Mouse (Mus musculus): ENCODE results near the gene Krtap5-1. TPM values are rescaled to one million over a fixed set of nuclear protein-coding genes. Genes with fewer than 3 reads are reported as not detected.

Gene Krtap5-1
- not detected for polyA plus RNA-seq (2014; fragmentation: Illumina TruSeq; extraction: RNeasy Lipid Tissue Mini Kit (QIAGEN cat#74804); ENCODE audit: low read depth, low replicate concordance)

DNA sequence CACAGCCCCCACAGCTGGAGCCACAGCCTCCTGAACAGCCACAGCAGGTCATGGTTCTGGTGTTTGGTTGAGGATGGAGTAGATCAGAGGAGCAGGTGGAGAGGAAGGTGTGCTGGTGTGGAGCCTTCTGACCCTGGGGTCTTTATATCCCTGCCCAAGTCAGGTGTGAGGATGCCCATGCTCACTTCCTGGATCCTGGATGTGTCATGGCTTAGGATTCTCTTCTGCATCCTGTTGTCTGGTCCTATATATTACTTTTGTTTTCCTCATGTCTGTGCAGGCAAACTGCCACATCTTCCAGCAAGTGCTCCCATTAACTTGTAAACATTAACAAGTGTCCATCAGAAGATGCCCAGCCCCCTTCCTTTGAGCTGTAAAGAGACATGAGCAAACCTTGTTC lies at the start of gene Krtap5-1:
TSS of gene Krtap5-1 (minus strand) at position 101 of the 400 bp plus-strand sequence.

DNA sequence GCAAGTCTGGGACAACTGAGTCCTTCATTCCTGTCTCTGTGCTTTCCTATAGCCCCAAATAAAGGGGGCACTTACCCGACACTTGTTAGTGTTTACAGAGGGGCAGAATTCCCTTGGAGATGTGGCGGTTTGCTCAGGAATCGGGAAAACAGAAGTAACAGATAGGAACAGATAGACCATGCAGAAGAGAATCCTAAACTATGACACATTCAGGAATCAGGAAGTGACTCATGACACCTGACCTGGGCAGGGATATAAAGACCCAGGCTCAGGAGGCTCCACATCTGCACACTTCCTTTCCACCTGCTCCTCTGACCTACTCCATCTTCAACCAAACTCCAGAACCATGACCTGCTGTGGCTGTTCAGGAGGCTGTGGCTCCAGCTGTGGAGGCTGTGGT lies 6.3 kb upstream of the Krtap5-1 start, which contains the start of gene Krtap5-4:
TSS of gene Krtap5-4 (plus strand) at position 301 of the 400 bp plus-strand sequence.

DNA sequence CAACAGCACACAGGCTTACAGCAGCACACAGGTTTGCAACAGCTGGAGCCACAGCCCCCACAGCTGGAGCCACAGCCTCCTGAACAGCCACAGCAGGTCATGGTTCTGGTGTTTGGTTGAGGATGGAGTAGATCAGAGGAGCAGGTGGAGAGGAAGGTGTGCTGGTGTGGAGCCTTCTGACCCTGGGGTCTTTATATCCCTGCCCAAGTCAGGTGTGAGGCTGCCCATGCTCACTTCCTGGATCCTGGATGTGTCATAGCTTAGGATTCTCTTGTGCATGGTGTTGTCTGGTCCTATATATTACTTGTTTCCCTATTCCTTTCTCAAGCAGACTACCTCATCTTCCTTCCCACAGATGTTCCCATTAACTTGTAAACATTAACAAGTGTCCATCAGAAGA lies 22.7 kb downstream of the Krtap5-1 start, which contains the start of gene Gm4559:
TSS of gene Gm4559 (minus strand) at position 101 of the 400 bp plus-strand sequence.

DNA sequence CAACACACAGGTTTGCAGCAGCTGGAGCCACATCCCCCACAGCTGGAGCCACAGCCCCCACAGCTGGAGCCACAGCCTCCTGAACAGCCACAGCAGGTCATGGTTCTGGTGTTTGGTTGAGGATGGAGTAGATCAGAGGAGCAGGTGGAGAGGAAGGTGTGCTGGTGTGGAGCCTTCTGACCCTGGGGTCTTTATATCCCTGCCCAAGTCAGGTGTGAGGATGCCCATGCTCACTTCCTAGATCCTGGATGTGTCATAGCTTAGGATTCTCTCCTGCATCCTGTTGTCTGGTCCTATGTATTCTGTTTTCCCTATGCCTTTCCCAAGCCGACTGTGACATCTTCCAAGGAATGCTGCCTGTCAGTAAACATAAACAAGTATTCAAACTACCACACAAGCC lies 38.7 kb downstream of the Krtap5-1 start, which contains the start of gene Gm2431:
TSS of gene Gm2431 (minus strand) at position 101 of the 400 bp plus-strand sequence.

Other genes starting within 250 kb of the Krtap5-1 start
- gene Mob2, start 236.1 kb downstream of the Krtap5-1 start, polyA plus RNA-seq (2014; fragmentation: Illumina TruSeq; extraction: RNeasy Lipid Tissue Mini Kit (QIAGEN cat#74804); ENCODE audit: low read depth, low replicate concordance) = 8.6 TPM
- not detected for gene Dusp8, start 201.3 kb downstream of the Krtap5-1 start, polyA plus RNA-seq (2014; fragmentation: Illumina TruSeq; extraction: RNeasy Lipid Tissue Mini Kit (QIAGEN cat#74804); ENCODE audit: low read depth, low replicate concordance)
- not detected for gene Gm45618, start 176.4 kb downstream of the Krtap5-1 start, polyA plus RNA-seq (2014; fragmentation: Illumina TruSeq; extraction: RNeasy Lipid Tissue Mini Kit (QIAGEN cat#74804); ENCODE audit: low read depth, low replicate concordance)
- gene Gm39115, start 161.1 kb downstream of the Krtap5-1 start, polyA plus RNA-seq (2014; fragmentation: Illumina TruSeq; extraction: RNeasy Lipid Tissue Mini Kit (QIAGEN cat#74804); ENCODE audit: low read depth, low replicate concordance) = not detected
- not detected for gene Gm45337, start 152.5 kb downstream of the Krtap5-1 start, polyA plus RNA-seq (2014; fragmentation: Illumina TruSeq; extraction: RNeasy Lipid Tissue Mini Kit (QIAGEN cat#74804); ENCODE audit: low read depth, low replicate concordance)
- gene Gm29735, start 140.0 kb downstream of the Krtap5-1 start, polyA plus RNA-seq (2014; fragmentation: Illumina TruSeq; extraction: RNeasy Lipid Tissue Mini Kit (QIAGEN cat#74804); ENCODE audit: low read depth, low replicate concordance) = not detected
- not detected for gene Gm4553, start 131.4 kb downstream of the Krtap5-1 start, polyA plus RNA-seq (2014; fragmentation: Illumina TruSeq; extraction: RNeasy Lipid Tissue Mini Kit (QIAGEN cat#74804); ENCODE audit: low read depth, low replicate concordance)
- gene Krtap5-2, start 121.1 kb downstream of the Krtap5-1 start, polyA plus RNA-seq (2014; fragmentation: Illumina TruSeq; extraction: RNeasy Lipid Tissue Mini Kit (QIAGEN cat#74804); ENCODE audit: low read depth, low replicate concordance) = not detected
- gene Gm10153, start 106.7 kb downstream of the Krtap5-1 start, polyA plus RNA-seq (2014; fragmentation: Illumina TruSeq; extraction: RNeasy Lipid Tissue Mini Kit (QIAGEN cat#74804); ENCODE audit: low read depth, low replicate concordance) = not detected
- gene Krtap5-3, start 95.8 kb downstream of the Krtap5-1 start, polyA plus RNA-seq (2014; fragmentation: Illumina TruSeq; extraction: RNeasy Lipid Tissue Mini Kit (QIAGEN cat#74804); ENCODE audit: low read depth, low replicate concordance) = not detected
- gene Gm7579, start 85.3 kb downstream of the Krtap5-1 start, polyA plus RNA-seq (2014; fragmentation: Illumina TruSeq; extraction: RNeasy Lipid Tissue Mini Kit (QIAGEN cat#74804); ENCODE audit: low read depth, low replicate concordance) = not detected
- gene Krtap5-5, start 67.1 kb downstream of the Krtap5-1 start, polyA plus RNA-seq (2014; fragmentation: Illumina TruSeq; extraction: RNeasy Lipid Tissue Mini Kit (QIAGEN cat#74804); ENCODE audit: low read depth, low replicate concordance) = not detected
- not detected for gene Gm40460, start 56.0 kb downstream of the Krtap5-1 start, polyA plus RNA-seq (2014; fragmentation: Illumina TruSeq; extraction: RNeasy Lipid Tissue Mini Kit (QIAGEN cat#74804); ENCODE audit: low read depth, low replicate concordance)
- not detected for gene Gm2431, start 38.8 kb downstream of the Krtap5-1 start, polyA plus RNA-seq (2014; fragmentation: Illumina TruSeq; extraction: RNeasy Lipid Tissue Mini Kit (QIAGEN cat#74804); ENCODE audit: low read depth, low replicate concordance)
- not detected for gene Gm4559, start 22.8 kb downstream of the Krtap5-1 start, polyA plus RNA-seq (2014; fragmentation: Illumina TruSeq; extraction: RNeasy Lipid Tissue Mini Kit (QIAGEN cat#74804); ENCODE audit: low read depth, low replicate concordance)
- gene Krtap5-4, start 6.4 kb upstream of the Krtap5-1 start, polyA plus RNA-seq (2014; fragmentation: Illumina TruSeq; extraction: RNeasy Lipid Tissue Mini Kit (QIAGEN cat#74804); ENCODE audit: low read depth, low replicate concordance) = not detected
- gene Ifitm10, start 76.6 kb upstream of the Krtap5-1 start, polyA plus RNA-seq (2014; fragmentation: Illumina TruSeq; extraction: RNeasy Lipid Tissue Mini Kit (QIAGEN cat#74804); ENCODE audit: low read depth, low replicate concordance) = not detected
- gene Gm49369, start 85.5 kb upstream of the Krtap5-1 start, polyA plus RNA-seq (2014; fragmentation: Illumina TruSeq; extraction: RNeasy Lipid Tissue Mini Kit (QIAGEN cat#74804); ENCODE audit: low read depth, low replicate concordance) = 19.5 TPM
- gene Ctsd, start 90.9 kb upstream of the Krtap5-1 start, polyA plus RNA-seq (2014; fragmentation: Illumina TruSeq; extraction: RNeasy Lipid Tissue Mini Kit (QIAGEN cat#74804); ENCODE audit: low read depth, low replicate concordance) = 59.5 TPM
- gene Syt8, start 137.7 kb upstream of the Krtap5-1 start, polyA plus RNA-seq (2014; fragmentation: Illumina TruSeq; extraction: RNeasy Lipid Tissue Mini Kit (QIAGEN cat#74804); ENCODE audit: low read depth, low replicate concordance) = not detected
- not detected for gene Tnni2, start 144.7 kb upstream of the Krtap5-1 start, polyA plus RNA-seq (2014; fragmentation: Illumina TruSeq; extraction: RNeasy Lipid Tissue Mini Kit (QIAGEN cat#74804); ENCODE audit: low read depth, low replicate concordance)
- gene Lsp1, start 163.7 kb upstream of the Krtap5-1 start, polyA plus RNA-seq (2014; fragmentation: Illumina TruSeq; extraction: RNeasy Lipid Tissue Mini Kit (QIAGEN cat#74804); ENCODE audit: low read depth, low replicate concordance) = 0.87 TPM
- gene Tnnt3, start 201.7 kb upstream of the Krtap5-1 start, polyA plus RNA-seq (2014; fragmentation: Illumina TruSeq; extraction: RNeasy Lipid Tissue Mini Kit (QIAGEN cat#74804); ENCODE audit: low read depth, low replicate concordance) = not detected
- 6.3 TPM for gene Mrpl23, start 235.6 kb upstream of the Krtap5-1 start, polyA plus RNA-seq (2014; fragmentation: Illumina TruSeq; extraction: RNeasy Lipid Tissue Mini Kit (QIAGEN cat#74804); ENCODE audit: low read depth, low replicate concordance)